Mouse (Mus musculus): ENCODE measurements around the gene Cox6b1.

GRCm38 (mm10) chr7:30613529-30614112, 12.3 kb downstream of the Cox6b1 start:
- peak; percentile 79 for TF ChIP-seq CTCF (IDR thresholded peaks at IDR 0.05; ENCODE audit: low read depth, low read length)
- TF ChIP-seq POLR2A (IDR thresholded peaks at IDR 0.05; ENCODE audit: extremely low read depth, insufficient read depth, low read length) = no peak

All from liver, adult 2 months (tissue).